Mouse (Mus musculus): ENCODE data around the gene Apba1. TPM values are rescaled to one million over a fixed set of nuclear protein-coding genes. Genes with fewer than 3 reads are reported as not detected.

Apba1 gene
- 1 to 10 TPM; 4.4 to 7.5 (median 5.3) TPM for total RNA-seq (2022)

GRCm38 (mm10) chr19:23758554-23759321 lies at the start of gene Apba1:
TSS of gene Apba1 (plus strand) at chr19:23758887.
- peak; percentile 21 for DNase-seq

- DNase-seq, result no peak
Observed at GRCm38 (mm10) chr19:23746506-23746905, 12.2 kb upstream of the Apba1 start.

DNA sequence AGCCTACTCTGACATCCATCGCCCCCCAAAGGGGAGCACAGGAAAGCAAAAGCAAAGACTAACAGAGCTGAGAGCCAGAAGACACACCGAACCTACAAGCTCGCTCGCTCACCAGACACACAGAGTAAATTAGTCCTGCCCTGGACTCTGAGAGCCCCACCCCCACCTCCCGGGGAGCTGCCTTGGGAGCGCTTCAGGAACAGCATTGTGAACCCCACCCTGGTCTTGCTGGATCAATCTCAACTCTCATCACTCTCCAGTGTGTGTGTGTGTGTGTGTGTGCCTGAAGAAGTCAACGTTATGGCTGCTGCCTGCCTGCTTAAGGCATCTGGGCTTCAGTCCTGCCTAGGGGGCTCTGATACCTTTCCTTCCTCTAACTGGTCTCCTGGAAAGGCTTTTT lies 1.7 kb upstream of the Apba1 start:
- no peak for DNase-seq

GRCm38 (mm10) chr19:23757961-23758553 lies 630 bp upstream of the Apba1 start:
- DNase-seq, result peak; percentile 84

DNA sequence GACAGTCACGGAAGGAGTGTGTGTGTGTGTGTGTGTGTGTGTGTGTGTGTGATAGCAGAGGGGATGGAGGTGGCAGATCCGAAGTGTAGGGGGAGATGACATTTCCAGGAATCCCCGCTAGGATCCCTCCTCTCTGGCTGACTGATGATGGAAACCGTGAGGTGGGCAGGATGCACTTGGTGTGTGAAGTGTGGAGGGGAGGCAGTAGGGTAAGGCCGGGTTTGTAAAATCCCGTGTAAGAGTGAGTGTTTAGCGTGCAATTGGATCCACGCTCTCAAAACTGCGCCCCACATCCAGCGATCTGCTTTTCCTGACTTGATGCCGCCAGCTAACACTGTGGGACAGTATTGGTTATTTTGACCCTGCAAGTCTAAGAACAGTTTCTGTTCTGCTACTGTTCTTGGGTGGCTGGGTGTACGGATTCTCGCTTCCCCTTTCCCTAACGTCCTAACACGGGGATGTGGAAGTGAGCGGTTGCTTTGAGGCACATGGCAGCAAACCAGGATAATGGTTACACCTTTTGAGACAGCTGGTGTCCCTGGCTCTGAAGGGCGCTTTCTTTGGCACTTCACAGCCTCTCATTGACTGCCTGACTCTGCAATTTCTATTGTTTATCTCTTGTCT lies 747 bp downstream of the Apba1 start:
- no peak for DNase-seq

GRCm38 (mm10) chr19:23763371-23763770 lies 4.7 kb downstream of the Apba1 start:
- DNase-seq, result no peak

DNA sequence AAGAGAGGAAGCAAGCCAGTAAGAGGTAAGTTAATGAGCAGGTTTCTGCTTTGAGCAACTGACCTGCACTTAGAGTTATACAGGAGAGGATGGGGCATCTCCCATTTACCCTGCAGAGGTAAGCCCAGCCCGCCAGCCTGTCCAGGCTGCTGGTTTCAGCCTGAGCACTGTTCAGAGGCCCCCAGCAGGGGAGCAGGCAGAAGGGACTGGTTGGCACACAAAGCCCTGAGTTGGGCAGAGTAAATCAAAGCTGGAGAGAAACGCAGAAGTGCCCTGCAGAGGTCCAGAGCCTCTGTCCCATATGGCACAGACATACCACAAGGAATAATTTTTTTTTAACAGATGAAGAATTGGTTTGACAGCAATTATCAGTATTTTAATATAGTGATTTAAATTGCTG lies 5.4 kb downstream of the Apba1 start:
- no peak for DNase-seq

- DNase-seq, result no peak
Observed at GRCm38 (mm10) chr19:23768864-23769263, 10.2 kb downstream of the Apba1 start.

- DNase-seq, result no peak
Observed at GRCm38 (mm10) chr19:23770494-23771423, 12.1 kb downstream of the Apba1 start.

DNA sequence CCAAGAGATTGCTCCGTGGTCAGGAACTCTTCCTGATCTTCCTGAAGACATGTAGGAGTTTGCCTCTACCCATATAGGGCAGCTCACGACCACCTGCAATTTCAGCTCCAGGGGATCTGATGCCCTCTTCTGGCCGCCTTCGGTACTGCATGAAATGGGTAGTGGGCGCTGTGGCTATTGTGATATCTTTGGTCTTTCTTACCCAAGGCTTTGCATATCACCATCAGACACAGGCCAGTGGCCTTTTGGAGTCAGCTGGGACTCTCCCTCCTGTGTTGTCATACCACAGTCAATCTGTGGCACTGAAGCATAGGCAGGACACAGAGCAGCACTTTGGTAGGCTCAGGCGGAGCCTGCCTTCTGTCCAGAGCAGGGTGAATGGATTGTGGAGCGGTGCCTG lies 13.3 kb downstream of the Apba1 start:
- DNase-seq, result no peak

- no peak for DNase-seq
Observed at GRCm38 (mm10) chr19:23775356-23775755, 16.7 kb downstream of the Apba1 start.

GRCm38 (mm10) chr19:23779130-23779529 lies 20.4 kb downstream of the Apba1 start:
- DNase-seq, result no peak

- DNase-seq, result no peak
Observed at GRCm38 (mm10) chr19:23780105-23780504, 21.4 kb downstream of the Apba1 start.

DNA sequence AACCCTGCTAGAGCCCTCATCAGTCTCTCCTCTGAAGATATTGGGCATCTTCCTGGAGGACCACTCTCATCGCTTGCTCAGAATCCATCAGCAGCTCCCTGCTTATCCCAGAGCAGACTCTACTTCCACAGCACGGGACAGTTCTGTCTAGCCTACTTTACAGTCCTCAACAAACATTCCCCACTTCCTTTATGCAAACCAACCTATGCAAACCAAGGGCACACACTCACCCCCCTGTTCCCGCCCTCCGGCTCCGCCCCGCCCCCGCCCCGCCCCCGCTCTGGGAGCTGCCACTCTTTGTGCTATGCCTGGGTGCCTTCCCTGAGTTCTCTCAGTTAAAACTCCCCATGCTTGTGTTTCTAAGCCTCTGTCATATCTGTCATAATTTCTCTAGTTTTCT lies 23.3 kb downstream of the Apba1 start:
- DNase-seq, result no peak

- no peak for DNase-seq
Observed at GRCm38 (mm10) chr19:23788420-23789132, 29.9 kb downstream of the Apba1 start.

DNA sequence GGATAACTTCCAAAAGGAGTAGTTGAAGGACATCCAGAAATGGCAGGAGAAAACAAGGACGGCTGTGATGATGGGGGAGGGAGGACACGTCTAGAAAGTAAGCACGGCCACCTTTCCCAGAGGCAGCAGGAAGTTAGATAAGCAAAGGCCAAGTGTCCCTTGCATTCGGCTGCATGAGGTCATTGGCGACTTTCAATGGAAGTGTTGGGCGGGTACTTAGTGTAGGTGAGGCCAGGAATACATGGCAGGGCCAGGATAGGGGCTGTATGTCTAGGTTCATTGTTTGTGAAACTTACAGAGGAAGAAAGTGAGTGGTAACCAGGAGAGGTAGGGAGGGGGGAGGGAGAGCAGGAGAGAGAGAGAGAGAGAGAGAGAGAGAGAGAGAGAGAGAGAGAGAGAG lies 33.0 kb downstream of the Apba1 start:
- no peak for DNase-seq

DNA sequence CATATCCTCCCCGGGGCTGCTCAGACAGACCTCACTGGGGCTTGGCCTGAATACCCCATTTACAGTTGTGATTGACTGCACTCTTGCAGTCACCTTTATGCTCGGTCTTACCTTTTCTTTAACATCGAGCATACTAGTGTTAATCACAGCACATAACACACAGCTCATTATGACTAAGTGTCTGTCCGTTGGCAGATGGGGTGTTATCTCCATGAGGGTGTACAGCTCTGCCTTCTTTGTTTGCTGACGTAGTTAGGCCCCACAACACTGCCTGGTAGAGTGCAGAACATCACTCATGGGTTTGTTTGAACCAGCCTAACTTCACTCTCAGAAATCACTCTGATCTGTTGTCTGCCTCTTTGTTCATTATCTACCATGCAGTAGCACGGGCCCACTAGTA lies 33.9 kb downstream of the Apba1 start:
- DNase-seq, result no peak

GRCm38 (mm10) chr19:23794491-23794890 lies 35.8 kb downstream of the Apba1 start:
- no peak for DNase-seq

GRCm38 (mm10) chr19:23795156-23795555 lies 36.5 kb downstream of the Apba1 start:
- DNase-seq, result no peak

DNA sequence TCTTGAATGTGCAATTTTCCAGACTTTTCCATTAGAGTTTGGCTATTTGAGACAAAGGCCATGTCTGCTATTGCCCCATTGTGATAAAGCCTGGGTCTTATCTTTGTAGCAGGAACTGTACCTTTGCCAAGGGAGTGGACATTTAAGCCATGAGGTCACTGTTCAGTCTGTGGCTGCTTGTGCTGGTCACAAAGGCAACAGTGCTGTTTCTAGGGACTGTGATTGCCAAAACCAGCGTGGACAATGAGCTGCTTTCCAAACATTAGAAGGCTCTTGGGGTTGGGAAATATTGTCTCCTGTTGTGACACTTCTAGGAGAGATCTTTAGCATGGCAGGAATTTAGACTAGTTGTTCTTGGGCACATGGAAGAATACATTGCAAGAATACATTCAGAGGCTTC lies 42.5 kb downstream of the Apba1 start:
- no peak for DNase-seq

- DNase-seq, result no peak
Observed at GRCm38 (mm10) chr19:23803221-23803870, 44.7 kb downstream of the Apba1 start.

- no peak for DNase-seq
Observed at GRCm38 (mm10) chr19:23806796-23807195, 48.1 kb downstream of the Apba1 start.
